Mouse (Mus musculus) NIH3T3 (cell line): ENCODE results near the gene Rxylt1.

Experiments
- DNase-seq: peaks from one replicate; pipeline ENCODE4 v3.0.0-alpha.2; 2012; ENCODE audit warnings: low read depth

Rxylt1 gene

GRCm38 (mm10) chr10:122096980-122097844, at the start of gene Rxylt1:
Gene Rxylt1 (minus strand): TSS chr10:122097371.
- DNase-seq, result peak; percentile 99

- DNase-seq, result no peak
Measured at GRCm38 (mm10) chr10:122121290-122121970, 24.3 kb upstream of the Rxylt1 start.

- no peak for DNase-seq
Measured at GRCm38 (mm10) chr10:122120500-122121289, 23.5 kb upstream of the Rxylt1 start.

- DNase-seq, result no peak
Measured at GRCm38 (mm10) chr10:122119451-122119850, 22.3 kb upstream of the Rxylt1 start.

GRCm38 (mm10) chr10:122116636-122117035, 19.5 kb upstream of the Rxylt1 start:
- DNase-seq, result no peak

GRCm38 (mm10) chr10:122106633-122107028, 9.5 kb upstream of the Rxylt1 start:
- no peak for DNase-seq

- no peak for DNase-seq
Measured at GRCm38 (mm10) chr10:122105889-122106632, 8.9 kb upstream of the Rxylt1 start.

GRCm38 (mm10) chr10:122105407-122105806, 8.2 kb upstream of the Rxylt1 start:
- DNase-seq, result peak; percentile 81

- no peak for DNase-seq
Measured at GRCm38 (mm10) chr10:122102675-122103074, 5.5 kb upstream of the Rxylt1 start.

GRCm38 (mm10) chr10:122096462-122096979, 650 bp downstream of the Rxylt1 start:
- peak; percentile 73 for DNase-seq

GRCm38 (mm10) chr10:122090472-122090871, 6.7 kb downstream of the Rxylt1 start:
- DNase-seq, result no peak

- no peak for DNase-seq
Measured at GRCm38 (mm10) chr10:122081352-122081751, 15.8 kb downstream of the Rxylt1 start.

- DNase-seq, result peak; percentile 24
Measured at GRCm38 (mm10) chr10:122069153-122069552, 28.0 kb downstream of the Rxylt1 start.

- DNase-seq, result no peak
Measured at GRCm38 (mm10) chr10:122055826-122056225, 41.3 kb downstream of the Rxylt1 start.

GRCm38 (mm10) chr10:122054535-122054934, 42.6 kb downstream of the Rxylt1 start:
- peak; percentile 58 for DNase-seq

GRCm38 (mm10) chr10:122051831-122052230, 45.3 kb downstream of the Rxylt1 start:
- peak; percentile 90 for DNase-seq

- peak; percentile 88 for DNase-seq
Measured at GRCm38 (mm10) chr10:122047727-122048365, 49.3 kb downstream of the Rxylt1 start.

GRCm38 (mm10) chr10:122046904-122047726, 50.1 kb downstream of the Rxylt1 start, which contains the start of gene Srgap1:
Gene Srgap1 (minus strand): TSS chr10:122047315.
- DNase-seq, result peak; percentile 69

GRCm38 (mm10) chr10:122046511-122046903, 50.7 kb downstream of the Rxylt1 start:
- DNase-seq, result no peak

GRCm38 (mm10) chr10:122045946-122046345, 51.2 kb downstream of the Rxylt1 start:
- no peak for DNase-seq
